Mouse (Mus musculus) lung, postnatal 36 days (tissue): ENCODE results near the gene Vmn2r41.
"Not testable (repeated sequence)": the region's sequence is repeated elsewhere in the genome, so short reads cannot be mapped to it uniquely, and the experiment has no call there.

Experiments
- DNase-seq: peaks from one replicate; pipeline ENCODE4 v3.0.0; 2022; ENCODE audit warnings: mixed read lengths

Gene Vmn2r41

DNA sequence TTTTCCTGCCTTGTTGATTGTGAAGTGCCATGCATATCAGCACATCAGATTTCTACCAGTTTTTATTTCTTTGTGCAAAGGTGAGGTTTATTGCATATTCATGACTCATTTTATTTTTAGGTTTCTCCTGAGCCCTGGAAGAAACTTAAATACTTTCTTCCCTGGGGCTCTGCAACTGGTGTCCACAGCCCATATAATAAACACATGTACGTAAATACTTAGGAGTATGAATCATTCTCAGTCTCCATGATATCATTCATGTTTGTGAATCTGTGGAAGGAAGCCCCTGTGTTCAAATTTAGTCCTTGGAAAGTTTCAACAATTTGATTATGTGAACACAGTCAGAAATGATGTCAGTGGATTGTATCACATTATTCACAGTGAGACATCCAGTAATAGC, at the start of gene Vmn2r41:
Gene Vmn2r41 (minus strand): TSS at position 101 of the 400 bp plus-strand sequence.
- DNase-seq: not testable (repeated sequence)

DNA sequence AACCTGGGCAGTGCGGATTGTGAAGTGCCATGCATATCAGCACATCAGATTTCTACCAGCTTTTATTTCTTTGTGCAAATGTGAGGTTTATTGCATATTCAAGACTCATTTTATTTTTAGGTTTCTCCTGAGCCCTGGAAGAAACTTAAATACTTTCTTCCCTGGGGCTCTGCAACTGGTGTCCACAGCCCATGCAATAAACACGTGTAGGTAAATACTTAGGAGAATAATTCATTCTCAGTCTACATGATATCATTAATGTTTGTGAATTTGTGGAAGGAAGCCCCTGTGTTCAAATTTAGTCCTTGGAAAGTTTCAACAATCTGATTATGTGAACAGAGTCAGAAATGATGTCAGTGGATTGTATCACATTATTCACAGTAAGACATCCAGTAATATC, 38.8 kb upstream of the Vmn2r41 start, which contains the start of gene Vmn2r42:
Gene Vmn2r42 (minus strand): TSS at position 101 of the 400 bp plus-strand sequence.
- not testable (repeated sequence) for DNase-seq

DNA sequence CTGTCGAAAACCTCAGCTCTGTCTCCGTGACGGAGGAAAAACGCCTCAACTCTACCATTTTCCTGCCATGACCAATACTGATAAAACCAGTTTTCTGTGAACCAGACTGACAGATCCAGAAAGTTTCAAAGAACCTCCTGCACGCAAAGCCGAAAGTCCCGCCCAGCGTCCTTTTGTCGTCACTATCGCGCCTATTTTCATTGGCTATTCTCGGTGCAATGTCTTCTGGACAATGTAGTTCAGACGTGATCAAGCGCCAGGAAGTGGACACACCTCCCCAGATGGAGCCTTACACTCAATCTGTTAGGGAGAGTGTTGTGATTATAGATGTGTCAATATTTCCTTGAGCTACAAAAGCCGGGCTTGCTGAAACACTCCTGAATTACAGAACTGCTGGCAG, 68.6 kb downstream of the Vmn2r41 start:
- peak; percentile 71 for DNase-seq
